Mouse (Mus musculus): ENCODE data around the gene Rab11b.

DNA sequence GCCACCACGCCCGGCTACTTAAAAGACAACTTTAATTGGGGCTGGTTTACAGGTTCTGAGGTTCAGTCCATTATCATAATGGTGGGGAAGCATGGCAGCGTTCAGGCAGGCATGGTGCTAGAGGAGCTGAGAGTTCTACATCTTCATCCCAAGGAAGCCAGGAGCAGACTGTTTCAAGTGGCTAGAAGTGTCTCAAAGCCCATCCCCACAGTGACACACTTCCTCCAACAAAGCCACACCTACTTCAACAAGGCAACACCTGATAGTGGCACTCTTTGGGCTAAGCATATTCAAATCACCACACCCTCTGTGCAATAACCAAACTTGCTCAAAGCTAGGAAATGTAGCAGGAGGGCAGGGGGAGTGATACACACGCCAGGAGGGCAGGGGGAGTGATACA lies 43.9 kb upstream of the Rab11b start:
- TF ChIP-seq POLR2A (IDR thresholded peaks at IDR 0.05; ENCODE audit: borderline replicate concordance, extremely low read depth, insufficient read depth, insufficient read length, poor library complexity, severe bottlenecking) (no peak), CTCF (IDR thresholded peaks at IDR 0.05; ENCODE audit: borderline replicate concordance, extremely low read depth, insufficient read depth, insufficient read length) (no peak)
